Mouse (Mus musculus) C2C12 (cell line): Measurements from ENCODE around the gene Magi1. TPM values are rescaled to one million over a fixed set of nuclear protein-coding genes. Genes with fewer than 3 reads are reported as not detected.
A peak's percentile ranks its signal among the peaks of the same experiment; 100 is the strongest.

Experiments
- H3K27me3 ChIP-seq: one replicate; pipeline ENCODE4 v1.6.1; 2011; ENCODE audit not compliant: control insufficient read depth, insufficient read depth, insufficient read length
- H3K36me3 ChIP-seq: one replicate; pipeline ENCODE4 v1.6.1; 2011; ENCODE audit not compliant: control insufficient read depth, insufficient read depth
- H3K4me3 ChIP-seq: one replicate; pipeline ENCODE4 v1.5.1; 2011; ENCODE audit warnings: mild to moderate bottlenecking, control low read depth; ENCODE audit not compliant: poor library complexity, insufficient read depth, severe bottlenecking
- H3K79me2 ChIP-seq: one replicate; pipeline ENCODE4 v1.6.1; 2011; ENCODE audit not compliant: control insufficient read depth, insufficient read depth
- H3K79me3 ChIP-seq: one replicate; pipeline ENCODE4 v1.6.1; 2011; ENCODE audit warnings: low read depth, control low read depth
- H3ac ChIP-seq: one replicate; pipeline ENCODE3; 2011; ENCODE audit warnings: low read depth; ENCODE audit not compliant: control insufficient read depth, insufficient read length
- CEBPB ChIP-seq: IDR thresholded peaks from one replicate; pipeline ENCODE4 v1.6.1; 2011; ENCODE audit warnings: low read depth, mild to moderate bottlenecking, control low read depth, moderate library complexity
- CTCF ChIP-seq: IDR thresholded peaks from one replicate; pipeline ENCODE4 v1.5.1; 2011; ENCODE audit not compliant: control insufficient read depth, insufficient read depth, insufficient read length
- FOSL1 ChIP-seq: IDR thresholded peaks from one replicate; pipeline ENCODE4 v1.8.0; 2011; ENCODE audit warnings: mild to moderate bottlenecking, low read length; ENCODE audit not compliant: poor library complexity, insufficient read depth, severe bottlenecking
- MAX ChIP-seq: IDR thresholded peaks from one replicate; pipeline ENCODE4 v1.6.1; 2011; ENCODE audit warnings: mild to moderate bottlenecking, control low read depth
- MYOD1 ChIP-seq: IDR thresholded peaks from one replicate; pipeline ENCODE4 v1.6.1; 2011; ENCODE audit warnings: low read depth; ENCODE audit not compliant: control insufficient read depth, insufficient read length
- MYOG ChIP-seq: IDR thresholded peaks from one replicate; pipeline ENCODE4 v1.6.1; 2011; ENCODE audit not compliant: control insufficient read depth, insufficient read length; ENCODE audit errors: extremely low read depth
- USF1 ChIP-seq: IDR thresholded peaks from one replicate; pipeline ENCODE4 v1.6.1; 2011; ENCODE audit warnings: low read depth, mild to moderate bottlenecking, control low read depth, moderate library complexity
- polyA plus RNA-seq: library from polyadenylated mRNA; unstranded; fragments of >200 nt; fragmentation: generic; extraction: Trizol; gene quantifications from one replicate; pipeline ENCODE4 v1.2.1, GENCODE M21; 2012; ENCODE audit warnings: missing spikeins

Gene Magi1
- polyA plus RNA-seq, 1 experiment, result 3.8 TPM

DNA sequence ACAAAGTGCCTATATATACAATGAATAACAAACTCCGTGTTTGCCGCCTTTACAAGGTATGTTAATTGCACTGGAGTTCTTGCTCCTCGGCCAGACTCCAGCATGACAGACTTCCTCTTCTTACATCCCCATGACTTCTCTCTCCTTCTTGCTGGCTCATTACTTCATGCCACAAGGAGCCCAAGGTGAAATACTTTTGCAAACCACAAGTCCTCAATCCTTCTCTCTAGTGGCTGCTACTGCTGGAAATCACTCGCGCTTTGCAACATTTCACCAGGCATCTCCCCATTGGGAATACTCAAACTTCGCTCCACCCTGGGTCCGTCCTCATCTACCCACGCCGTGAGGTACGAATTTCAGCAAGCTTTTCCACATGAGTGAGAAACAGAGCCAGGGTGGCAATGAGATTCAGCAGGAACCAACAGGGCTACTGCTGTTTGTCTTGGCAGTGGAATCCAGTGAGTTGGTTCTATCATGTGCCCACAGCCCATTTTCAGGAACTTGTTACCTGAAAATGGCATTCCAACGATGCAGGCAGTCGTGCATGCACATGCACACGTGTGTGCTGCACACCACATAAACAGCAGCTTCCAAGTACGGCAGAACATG is 88.3 kb downstream of the Magi1 start:
- Histone ChIP-seq H3K36me3 (no peaks in the 10 kb centered on the region), H3K4me3 (no peak overlapping the region), H3ac (no peak overlapping the region), H3K27me3 (no peaks in the 10 kb centered on the region), H3K79me2 (peaks cover 56% of the 10 kb centered on the region), H3K79me3 (peaks cover 20% of the 10 kb centered on the region)
- TF ChIP-seq USF1 (no peak), MYOG (no peak)

DNA sequence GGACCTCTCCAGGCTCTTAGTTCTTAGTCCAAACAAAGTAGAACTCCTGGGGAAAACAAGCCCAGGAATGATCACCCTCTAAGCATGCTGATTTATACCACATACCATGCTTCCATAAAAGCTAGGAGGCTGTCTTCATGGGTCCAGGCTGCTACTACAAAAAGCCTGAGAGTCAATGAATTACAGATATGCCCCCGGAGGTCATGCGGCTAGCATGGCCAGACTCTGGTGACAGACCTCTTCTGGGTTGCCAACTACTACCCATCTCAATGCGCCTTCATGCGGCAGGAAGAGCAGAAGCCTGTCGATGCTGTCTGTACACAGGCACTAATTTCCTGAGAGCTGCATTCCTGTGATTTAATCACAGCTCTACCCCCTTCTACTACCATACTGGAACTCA is 92.9 kb downstream of the Magi1 start:
- H3K36me3 ChIP-seq, result no peaks in the 10 kb centered on the region
- H3K79me2 ChIP-seq, result peaks cover 57% of the 10 kb centered on the region
- no peak overlapping the region for H3ac ChIP-seq
- TF ChIP-seq MYOG, result no peak
- TF ChIP-seq MAX, result no peak
- no peak for TF ChIP-seq CTCF
- no peak for TF ChIP-seq USF1
- TF ChIP-seq FOSL1, result no peak
- no peak for TF ChIP-seq MYOD1
- TF ChIP-seq CEBPB, result no peak
- H3K27me3 ChIP-seq, result no peaks in the 10 kb centered on the region
- H3K4me3 ChIP-seq, result no peak overlapping the region
- H3K79me3 ChIP-seq, result peaks cover 21% of the 10 kb centered on the region

DNA sequence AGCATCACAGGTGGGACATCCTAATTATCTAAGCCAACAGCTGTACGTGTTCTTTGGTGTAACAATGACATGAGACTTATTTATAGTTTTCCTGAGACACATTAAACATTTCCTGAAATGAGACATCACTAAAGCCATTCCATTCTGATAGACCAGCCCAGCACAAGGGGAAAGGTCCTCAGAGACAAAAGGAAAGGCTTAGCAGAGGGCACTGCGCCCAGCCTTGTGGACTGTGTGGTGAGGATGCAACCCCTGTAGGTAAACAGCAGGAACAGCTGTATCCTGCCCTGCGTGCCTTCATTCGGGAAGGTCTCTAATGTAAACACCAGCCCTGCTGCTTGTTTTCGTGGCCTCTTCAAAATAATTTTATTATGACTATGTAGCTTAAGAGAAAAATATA is 94.3 kb downstream of the Magi1 start:
- Histone ChIP-seq H3K36me3 (no peaks in the 10 kb centered on the region), H3K79me2 (peaks cover 50% of the 10 kb centered on the region), H3ac (no peak overlapping the region), H3K79me3 (peaks cover 21% of the 10 kb centered on the region), H3K4me3 (no peak overlapping the region), H3K27me3 (no peaks in the 10 kb centered on the region)
- TF ChIP-seq FOSL1 (no peak), USF1 (no peak), MYOD1 (no peak), CEBPB (no peak), CTCF (no peak), MYOG (no peak), MAX (no peak)

GRCm38 (mm10) chr6:94186628-94187319 is 96.9 kb downstream of the Magi1 start:
- Histone ChIP-seq H3K36me3 (no peaks in the 10 kb centered on the region), H3K27me3 (no peaks in the 10 kb centered on the region), H3K79me3 (peaks cover 15% of the 10 kb centered on the region), H3ac (no peak overlapping the region), H3K4me3 (no peak overlapping the region), H3K79me2 (peaks cover 58% of the 10 kb centered on the region)
- TF ChIP-seq MYOG (no peak), MYOD1 (no peak)

- Histone ChIP-seq H3K79me3 (peaks cover 9% of the 10 kb centered on the region), H3ac (no peak overlapping the region), H3K27me3 (no peaks in the 10 kb centered on the region), H3K4me3 (no peak overlapping the region), H3K79me2 (peaks cover 51% of the 10 kb centered on the region), H3K36me3 (no peaks in the 10 kb centered on the region)
- TF ChIP-seq MYOD1 (no peak), CEBPB (peak; percentile 63)
These were observed 99.4 kb downstream of the Magi1 start for GRCm38 (mm10) chr6:94184268-94184667.

DNA sequence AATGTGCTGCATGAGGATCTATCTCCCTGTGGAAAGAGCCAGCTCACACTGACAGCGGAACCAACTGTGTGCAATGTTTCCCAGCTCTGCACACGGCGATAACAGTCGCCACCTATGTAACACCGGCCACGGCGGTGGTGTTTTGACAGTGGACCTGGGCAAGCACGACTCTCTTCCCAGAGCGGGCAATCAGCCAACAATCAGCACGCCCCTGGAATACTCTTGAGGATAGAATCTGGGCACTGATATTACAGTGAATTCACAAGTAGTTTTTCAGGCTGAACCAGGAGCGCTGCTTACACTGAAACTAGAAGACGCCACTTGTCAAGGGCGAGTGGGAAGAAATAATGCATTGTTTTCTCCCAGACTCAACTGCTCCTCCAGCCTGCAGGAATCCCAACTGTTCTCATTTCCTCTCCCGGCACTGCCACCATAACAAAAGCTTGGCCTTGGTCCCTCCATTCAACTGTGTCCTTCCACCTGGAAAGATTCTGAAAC is 100.3 kb downstream of the Magi1 start:
- no peak overlapping the region for H3ac ChIP-seq
- H3K36me3 ChIP-seq, result no peaks in the 10 kb centered on the region
- no peak overlapping the region for H3K4me3 ChIP-seq
- no peaks in the 10 kb centered on the region for H3K27me3 ChIP-seq
- TF ChIP-seq FOSL1, result no peak
- TF ChIP-seq USF1, result no peak
- TF ChIP-seq MAX, result no peak
- TF ChIP-seq MYOG, result no peak
- peaks cover 51% of the 10 kb centered on the region for H3K79me2 ChIP-seq
- peaks cover 9% of the 10 kb centered on the region for H3K79me3 ChIP-seq
